Mouse (Mus musculus) brain, adult 2 months (tissue): Measurements from ENCODE around the gene Asgr1.

Experiments used
- DNase-seq: peaks from one replicate; pipeline ENCODE4 v3.0.0; 2011; ENCODE audit warnings: low read depth, low spot score

Asgr1 gene

DNA sequence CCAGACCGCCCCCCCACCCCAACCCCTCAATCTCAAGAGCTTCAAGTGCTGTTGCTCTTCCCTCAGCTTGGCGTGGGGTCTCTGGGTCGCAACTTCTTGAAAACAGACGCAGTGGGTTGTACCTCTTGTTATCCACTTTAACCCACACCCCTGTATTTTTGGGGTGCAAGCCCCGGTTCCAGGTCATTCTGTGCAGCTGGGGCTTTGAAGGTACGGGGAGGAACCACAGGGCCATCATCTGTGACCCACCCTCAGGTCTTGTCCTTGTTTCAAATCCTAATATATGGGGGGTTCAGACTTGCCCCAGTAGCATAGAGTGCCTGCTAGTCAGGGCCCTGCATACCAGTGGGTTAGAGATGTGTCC is 29.8 kb upstream of the Asgr1 start:
- DNase-seq: no peak

DNA sequence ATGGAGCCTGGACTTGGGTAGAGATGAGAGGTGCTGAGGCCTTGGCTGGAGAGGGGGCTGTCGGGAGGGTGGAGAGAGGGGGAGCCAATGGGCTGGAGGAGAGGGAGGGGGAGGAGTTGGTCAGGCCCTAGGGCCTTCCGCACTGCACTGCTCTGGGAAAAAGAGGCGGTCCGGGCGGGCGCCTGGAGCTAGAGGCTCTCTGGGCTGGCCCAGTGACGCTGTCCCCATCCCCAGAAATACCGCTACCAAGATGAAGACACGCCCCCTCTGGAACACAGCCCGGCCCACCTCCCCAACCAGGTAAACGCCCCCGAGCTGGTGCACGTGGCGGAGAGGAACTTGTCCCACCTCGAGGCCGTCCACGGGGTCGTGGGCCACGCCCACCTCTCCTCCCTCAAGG is 27.2 kb upstream of the Asgr1 start:
- DNase-seq: peak; percentile 59

DNA sequence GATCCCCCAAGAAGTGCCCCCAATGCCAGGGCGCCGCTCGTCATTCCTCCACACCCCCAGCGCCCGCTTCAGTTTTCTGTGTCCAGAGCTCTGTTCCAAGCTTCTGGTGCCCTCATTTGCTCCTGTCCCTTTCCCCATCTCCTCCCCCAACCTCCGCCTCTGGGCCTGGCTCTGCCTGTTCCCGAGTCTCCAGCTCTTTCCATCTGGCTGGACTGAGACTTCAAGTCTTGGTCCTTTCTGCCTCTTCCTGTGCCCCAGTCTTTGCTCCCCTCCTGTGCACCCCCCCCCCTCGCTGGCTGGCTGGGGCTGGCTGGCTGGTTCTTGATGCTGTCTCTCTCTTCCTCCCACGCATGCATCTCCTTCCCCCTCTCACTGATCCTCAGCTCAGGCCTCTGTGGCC is 26.5 kb upstream of the Asgr1 start:
- peak; percentile 83 for DNase-seq

DNA sequence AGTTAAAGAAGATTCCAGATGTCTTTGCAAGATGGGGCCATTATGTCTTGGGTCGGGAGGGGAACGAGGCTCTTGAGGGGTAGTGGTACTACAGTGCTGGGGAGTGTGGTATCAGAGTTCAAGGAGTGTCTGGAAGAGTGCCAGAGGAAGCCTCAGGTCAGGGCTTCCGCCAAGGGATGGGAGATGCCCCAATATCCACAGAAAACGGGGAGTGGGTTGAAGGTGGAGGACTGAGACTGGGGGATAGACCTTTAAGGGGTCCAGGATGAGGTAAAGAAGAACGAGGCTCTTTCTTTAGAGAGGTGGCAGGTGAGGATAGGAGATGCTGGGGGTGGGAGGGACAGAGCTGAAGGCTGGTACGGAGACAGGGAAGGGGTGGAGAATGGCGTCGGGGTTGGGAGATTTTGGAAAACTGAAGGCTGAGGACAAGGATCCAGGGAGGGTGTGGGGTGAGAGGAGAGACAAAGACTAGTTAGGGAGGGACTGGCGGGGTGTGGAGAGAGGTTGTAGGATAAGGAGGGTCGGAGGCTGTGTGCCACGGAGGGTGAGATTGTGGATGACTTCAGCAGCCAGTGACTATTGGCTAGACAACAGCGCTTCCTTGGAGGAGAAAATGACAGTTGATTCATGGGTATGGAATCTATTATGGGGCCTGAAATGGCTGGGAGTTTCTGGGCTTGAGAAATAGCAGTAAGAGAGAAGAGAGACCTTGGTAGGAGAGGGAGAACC is 25.3 kb upstream of the Asgr1 start:
- peak; percentile 55 for DNase-seq

DNA sequence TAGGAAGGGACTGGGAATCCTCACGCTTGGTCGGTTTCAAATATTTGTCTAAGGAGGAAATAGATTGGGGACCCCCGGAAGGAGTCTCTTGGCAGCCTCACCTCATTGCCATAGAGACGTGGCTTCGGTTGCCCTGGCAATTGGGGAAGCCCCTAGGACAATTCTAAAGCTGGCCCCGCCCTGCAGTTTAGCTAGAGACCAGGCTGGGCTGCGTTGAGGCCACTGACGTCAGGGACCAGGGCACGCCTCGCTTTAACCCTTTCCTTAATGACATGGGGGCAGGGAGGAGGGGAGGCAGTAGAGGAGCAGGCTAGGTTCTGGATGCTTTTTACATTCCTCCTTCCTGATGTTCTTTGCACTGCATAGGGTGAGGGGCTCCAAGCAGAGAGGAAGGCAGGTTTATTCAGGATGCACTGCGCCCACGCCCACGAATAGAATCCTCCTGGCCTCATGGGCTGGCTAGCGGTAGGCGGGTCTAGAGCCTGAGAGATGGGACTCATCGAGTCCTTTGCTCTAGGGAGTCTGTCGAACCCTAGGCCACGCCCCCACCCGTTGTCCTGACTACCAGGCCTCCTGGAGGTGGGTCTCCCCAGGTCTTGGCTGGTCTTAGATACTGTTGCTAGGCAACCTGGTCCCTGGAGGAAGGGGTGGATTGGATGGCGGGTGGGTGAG is 24.6 kb upstream of the Asgr1 start:
- DNase-seq: peak; percentile 95

DNA sequence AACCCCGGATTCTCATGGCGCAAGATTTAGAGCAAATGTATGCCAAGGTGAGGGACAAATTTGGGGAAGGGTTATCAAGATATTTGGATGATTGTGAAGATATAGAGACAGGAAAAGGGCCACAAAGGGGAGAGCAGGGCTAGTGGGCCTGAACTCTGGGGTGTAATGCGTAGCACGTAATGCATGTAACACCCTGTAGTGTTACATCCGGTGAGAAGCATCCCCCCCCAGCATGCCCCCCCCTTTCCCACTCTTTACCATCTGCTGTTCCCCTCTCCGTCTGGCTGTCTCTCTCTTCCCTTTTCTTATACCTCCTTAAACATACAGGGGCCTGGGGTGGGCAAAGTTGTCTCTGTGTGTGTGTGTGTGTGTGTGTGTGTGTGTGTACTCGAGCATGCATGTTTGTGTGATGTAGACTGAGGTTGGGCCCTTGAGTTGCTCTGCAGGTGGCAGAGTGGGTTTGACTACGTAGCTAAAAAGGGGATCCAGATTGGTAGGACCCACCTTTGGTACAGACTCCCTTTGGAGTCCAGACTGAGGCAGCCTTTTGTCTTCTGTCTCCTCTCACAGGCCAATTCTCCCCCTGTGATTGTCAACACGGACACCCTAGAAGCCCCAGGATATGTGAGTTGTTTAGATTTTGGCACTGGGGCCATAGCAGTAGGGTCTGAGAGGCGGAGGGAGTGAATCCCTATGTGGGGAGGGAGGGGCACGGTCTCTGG is 23.9 kb upstream of the Asgr1 start:
- peak; percentile 58 for DNase-seq

DNA sequence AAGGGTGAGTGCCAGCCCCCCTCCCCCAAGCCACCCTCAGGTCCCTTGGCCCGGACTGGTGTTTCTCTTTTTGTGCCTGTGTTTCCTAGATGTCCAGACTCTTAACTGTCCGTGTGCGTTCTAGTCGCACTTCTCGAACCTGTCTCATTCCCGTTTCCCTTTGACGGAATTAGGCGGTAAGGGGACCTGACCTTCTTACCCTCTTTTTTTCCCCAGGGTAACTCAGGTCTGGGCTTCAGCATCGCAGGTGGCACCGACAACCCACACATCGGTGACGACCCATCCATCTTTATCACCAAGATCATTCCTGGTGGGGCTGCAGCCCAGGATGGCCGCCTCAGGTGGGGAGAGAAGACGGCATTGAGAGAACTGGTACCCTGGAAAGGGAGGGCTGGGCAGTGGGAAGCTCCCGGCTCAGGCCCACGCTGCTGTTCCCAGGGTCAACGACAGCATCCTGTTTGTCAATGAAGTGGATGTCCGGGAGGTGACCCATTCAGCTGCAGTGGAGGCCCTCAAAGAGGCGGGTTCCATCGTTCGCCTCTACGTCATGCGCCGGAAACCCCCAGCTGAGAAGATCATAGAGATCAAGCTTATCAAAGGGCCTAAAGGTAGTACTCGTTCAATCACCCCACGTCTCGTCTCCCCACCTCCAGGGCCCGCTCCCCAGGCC is 23.1 kb upstream of the Asgr1 start:
- no peak for DNase-seq

DNA sequence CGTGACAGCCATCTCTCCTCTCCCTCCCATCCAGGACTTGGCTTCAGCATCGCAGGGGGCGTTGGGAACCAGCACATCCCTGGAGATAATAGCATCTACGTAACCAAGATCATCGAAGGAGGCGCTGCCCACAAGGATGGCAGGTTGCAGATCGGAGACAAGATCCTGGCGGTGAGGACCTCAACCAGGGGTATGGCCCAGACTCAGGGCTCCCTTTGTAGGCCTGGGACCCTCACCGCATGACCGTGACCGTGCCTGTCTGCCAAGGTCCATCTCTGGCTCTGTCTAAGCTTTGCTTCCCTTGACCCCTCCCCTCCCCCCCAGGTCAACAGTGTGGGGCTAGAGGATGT is 22.6 kb upstream of the Asgr1 start:
- DNase-seq: no peak

DNA sequence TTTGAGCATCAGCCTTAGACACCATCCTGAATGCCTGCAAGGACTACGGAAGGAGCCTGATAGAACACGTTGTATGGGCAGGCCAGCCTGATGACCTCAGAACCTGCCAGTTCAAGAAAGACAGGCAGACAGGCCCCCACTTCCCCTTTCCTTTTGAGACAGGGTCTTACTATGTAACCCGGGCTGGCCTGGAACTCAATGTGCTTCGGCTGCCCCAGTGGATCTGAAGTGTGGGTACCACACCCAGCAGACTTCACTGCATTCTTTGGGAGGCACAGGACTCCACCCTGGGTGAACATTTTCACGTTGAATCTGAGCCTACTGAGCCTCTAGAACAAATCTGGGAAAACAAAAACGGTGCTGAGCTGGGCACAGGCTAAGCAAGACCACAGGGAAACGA is 15.7 kb upstream of the Asgr1 start:
- DNase-seq: no peak

DNA sequence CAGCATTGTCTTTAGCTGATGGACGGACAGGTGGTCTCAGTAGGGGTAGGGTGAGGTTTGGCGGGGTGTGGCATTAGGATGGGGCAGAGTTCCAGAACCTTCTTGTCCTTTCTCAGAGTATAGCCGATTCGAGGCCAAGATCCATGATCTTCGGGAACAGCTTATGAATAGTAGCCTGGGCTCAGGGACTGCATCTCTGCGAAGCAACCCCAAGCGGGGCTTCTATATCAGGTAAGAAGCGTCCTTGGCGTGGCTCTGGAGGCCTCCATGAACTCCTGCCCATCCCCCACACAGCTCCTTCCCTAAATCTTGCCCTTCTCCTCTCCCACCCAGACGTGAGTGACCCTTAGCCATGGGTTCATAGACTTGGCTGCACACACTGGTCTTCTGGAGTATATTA is 14.3 kb upstream of the Asgr1 start:
- DNase-seq: no peak

DNA sequence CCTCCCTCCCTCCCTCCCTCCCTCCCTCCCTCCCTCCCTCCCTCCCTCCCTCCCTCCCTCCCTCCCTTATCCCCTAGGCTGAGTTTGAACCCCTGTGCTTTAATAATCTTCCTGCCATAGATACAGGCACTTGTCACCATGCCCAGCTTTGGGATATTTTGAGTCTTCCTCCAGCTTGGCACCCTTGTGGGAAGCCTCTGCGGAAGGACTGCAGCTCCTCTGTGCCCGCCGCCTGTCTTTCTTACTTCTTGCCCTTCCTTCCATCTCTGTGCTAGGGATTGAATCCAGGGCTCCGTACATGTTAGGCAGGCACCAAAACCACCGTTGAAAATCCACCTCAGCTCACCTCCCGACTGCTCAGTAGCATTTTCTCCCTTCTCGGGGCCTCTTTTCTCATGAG is 13.7 kb upstream of the Asgr1 start:
- DNase-seq: peak; percentile 58

DNA sequence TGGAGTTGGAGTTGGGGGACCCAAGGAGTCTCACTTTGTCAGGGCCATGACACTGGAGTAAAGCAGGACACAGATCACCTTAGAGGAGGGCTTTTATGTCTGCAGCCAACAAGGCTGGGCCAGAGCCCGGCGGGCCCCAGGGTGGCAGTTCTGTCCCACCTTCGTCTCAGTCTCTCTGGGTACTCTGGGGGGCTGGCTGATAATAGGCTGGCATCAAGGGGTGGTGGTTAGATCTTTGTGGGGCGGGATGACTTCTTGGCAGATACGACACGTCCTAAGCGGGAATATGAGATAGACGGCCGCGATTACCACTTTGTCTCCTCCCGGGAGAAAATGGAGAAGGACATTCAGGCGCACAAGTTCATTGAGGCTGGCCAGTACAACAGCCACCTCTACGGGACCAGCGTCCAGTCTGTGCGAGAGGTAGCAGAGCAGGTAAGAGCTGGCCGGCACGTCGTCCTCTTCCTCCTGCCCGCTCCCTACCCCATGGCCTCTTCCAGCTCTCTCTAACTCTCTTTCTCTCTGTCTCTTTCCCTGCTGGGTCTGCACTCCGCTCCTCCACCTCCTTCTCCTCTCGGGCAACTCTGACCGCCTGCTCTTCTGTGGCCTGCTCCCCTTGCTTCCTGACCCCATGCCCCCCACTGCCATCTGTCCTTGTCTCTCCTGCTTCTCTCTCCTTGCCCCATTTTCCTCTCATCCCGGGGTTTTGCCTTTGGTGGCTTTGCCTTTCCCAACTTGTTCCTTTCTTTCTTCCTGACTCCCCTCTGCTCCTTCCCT is 11.4 kb upstream of the Asgr1 start:
- no peak for DNase-seq

DNA sequence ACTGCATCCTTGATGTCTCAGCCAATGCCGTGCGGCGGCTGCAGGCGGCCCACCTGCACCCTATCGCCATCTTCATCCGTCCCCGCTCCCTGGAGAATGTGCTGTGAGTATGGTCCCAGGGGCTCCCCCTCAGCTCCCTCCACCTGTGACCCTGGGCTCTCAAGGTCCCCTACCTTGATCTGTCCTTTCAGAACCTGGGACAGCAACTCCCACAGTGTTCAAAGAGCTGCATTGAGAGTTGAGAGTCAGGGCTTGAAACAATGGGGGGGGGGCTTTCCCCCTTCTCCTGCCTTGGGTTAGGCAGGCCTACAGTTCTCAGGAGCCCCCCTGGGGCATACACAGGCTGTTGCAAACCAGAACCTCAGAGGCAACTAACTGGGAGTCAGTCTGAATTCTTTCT is 10.2 kb upstream of the Asgr1 start:
- no peak for DNase-seq

DNA sequence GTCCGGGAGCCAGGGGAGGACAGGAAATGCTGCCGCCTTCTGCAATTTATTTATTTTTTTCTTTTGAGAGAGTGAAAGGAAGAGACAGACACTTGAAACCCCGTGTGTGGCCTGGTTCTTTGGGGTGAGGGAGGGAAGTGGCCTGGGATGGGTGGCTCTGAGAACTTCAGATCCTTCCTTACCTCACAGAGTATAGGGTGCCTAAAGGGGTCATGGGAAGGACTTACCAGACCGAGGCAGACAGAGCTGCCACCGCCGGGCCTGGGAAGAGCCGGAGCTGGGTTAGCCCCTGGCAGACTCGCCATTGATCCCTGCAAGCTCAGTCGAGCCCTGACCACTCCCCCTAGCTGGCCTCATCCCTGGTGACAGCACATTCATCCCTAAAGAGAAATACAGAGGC is 8.4 kb upstream of the Asgr1 start:
- DNase-seq: no peak

DNA sequence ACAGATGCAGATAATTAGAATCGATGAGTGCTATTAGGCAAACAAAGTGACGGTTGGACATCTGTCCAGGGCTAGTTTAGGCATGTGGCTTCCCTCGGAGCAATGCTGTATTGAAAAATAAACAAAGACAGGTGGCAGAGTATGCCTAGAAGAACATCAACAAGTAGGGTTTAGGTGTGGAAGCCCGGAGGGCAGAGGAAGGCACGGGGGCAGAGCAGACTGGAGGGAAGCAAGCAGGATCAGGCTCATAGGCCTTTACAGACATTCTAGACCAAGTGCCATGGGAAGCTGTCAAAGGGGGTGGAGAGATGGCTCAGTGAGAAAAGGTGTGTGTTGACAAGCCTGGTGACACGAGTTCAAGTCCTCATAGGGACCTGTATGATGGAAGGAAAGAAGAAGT is 4.5 kb upstream of the Asgr1 start:
- no peak for DNase-seq

DNA sequence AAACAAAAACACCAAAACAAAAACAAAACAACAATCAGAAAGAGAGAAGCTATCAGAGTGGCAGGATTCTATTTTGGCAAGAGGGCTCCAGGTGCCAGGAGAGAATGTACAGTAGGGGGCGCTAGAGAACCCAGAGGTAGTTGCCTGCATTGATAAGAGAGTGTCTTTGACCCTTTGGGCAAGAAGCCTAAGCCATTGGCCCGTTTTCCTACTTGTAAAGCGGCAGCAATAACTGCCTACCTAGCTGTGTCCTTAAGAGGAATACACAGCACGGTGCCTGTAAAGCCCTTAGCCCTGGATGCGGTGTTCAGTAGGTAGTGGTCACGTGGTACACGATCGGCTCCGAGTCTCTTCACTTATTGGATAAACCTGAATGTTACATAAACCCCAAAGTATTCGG is 4.1 kb upstream of the Asgr1 start:
- DNase-seq: peak; percentile 40

DNA sequence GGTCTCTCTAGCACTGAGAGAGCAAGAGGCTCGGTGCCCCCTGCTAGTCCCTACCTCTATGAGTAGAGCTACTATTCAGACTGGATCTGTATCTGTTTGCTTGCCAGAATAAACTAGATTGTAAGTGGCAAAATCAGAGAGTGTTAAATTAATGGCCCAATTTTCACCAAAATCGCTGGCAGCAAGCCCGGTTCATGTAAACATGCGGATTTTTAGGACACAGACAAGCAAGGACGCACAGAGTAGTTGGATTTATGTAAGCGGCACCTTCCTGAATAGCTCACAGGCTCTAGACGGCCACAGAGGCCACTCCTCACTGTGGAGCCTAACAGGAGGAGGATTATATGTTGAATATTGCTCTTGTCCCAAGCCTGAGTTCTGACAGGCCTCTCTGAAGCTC is 729 bp upstream of the Asgr1 start:
- peak; percentile 65 for DNase-seq

DNA sequence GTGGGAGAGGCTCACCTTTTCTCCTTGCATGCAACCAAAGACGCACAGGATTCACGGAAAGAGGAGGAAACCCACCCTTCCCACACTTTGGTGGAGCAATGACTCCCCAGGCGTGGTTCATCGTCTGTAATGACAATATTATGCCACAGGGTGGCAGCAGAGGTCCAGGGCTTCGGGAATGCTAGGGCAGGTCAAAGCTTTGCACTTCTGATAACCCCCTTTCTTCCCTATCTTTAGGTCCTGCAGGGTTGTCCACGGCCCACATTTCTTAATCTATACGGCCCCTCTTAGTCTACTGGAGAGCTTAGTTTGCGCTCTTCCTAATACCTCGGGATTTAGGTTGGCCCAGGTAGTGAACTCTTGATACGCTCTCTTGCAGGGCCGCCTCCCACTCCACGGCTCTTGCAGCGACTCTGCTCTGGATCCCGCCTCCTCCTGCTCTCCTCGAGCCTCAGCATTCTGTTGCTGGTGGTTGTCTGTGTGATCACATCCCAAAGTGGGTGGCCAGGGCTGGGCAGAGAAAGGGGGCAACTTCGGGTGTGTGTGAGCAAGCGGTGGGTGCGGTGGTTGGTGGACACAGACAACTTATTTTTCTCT is 1.8 kb downstream of the Asgr1 start:
- DNase-seq: peak; percentile 49

DNA sequence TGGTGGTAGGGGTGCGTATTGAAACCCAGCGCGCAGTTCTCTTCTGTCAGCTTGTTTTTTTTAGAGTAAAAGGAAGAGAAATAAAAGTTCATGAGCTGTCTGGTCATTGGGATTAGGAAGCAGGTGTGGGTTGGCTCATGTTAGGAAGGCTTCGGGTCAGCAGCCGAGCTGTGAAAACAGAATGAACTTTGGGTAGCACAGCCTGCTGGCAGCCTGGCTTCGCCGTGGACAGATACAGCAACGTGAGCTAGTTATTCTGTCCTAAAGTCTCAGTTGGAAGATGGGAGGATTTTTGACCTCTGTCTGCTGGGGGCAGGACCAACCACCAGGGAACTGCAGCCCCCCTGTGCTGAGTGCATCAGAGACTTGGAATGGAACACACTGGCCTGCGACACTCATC is 3.9 kb downstream of the Asgr1 start:
- no peak for DNase-seq

DNA sequence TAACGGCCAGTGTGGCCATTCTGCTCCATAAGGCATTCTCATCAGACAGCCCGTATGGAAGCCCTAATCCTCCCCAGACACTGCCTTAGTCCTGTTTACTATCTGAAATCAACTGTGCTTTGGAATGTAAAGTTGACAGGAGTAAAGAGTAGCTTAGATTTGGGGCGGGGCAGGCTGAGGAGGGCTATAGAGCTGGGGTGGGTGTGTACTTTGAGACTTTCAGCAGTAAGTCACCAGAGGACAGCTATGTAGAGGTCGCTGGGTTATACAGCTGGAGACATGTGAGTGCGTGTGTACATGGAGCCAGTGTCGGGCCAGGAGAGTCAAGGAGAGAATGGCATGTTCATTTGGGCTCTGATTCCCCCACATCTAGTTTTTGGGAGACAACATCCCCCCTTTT is 6.0 kb downstream of the Asgr1 start:
- no peak for DNase-seq

DNA sequence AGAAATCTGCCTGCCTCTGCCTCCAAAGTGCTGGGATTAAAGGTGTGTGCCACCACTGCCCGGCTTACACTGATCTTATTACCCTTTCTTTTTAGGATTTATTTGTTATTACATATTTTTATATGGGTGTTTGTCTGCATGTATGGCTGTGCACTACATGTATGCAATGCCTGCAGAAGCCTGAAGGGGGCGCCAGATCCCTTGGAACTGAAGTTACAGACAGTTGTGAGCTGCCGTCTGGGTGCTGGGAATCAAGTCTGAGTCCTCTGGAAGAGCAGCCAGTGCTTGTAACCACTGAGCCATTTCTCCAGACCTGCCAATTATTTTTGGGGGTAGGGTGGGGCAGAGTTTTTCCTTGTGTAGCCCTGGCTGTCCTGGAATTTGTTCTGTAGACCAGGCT is 9.2 kb downstream of the Asgr1 start:
- no peak for DNase-seq
